Mouse (Mus musculus) limb, embryonic 12.5 days (tissue): ENCODE data around the gene Gm49673. TPM values are rescaled to one million over a fixed set of nuclear protein-coding genes. Genes with fewer than 3 reads are reported as not detected.
A peak's percentile ranks its signal among the peaks of the same experiment; 100 is the strongest.
"Not testable (repeated sequence)": the region's sequence is repeated elsewhere in the genome, so short reads cannot be mapped to it uniquely, and the experiment has no call there.

Source experiments
- ATAC-seq: fragments of 200-750 bp; cut with Nextera tagmentation; 2 replicates; pipeline ENCODE4 v1.8.0; 2017; ENCODE audit warnings: low read depth, moderate TSS enrichment; ENCODE audit not compliant: insufficient number of reproducible peaks, insufficient read depth, low FRiP score, low TSS enrichment
- H3K27ac ChIP-seq: fragments of 300-500 bp; sonication (generic); 2 replicates; pipeline ENCODE4 v1.5.1; 2016; ENCODE audit warnings: mild to moderate bottlenecking, moderate library complexity
- H3K27me3 ChIP-seq: fragments of 300-500 bp; sonication (generic); 2 replicates; pipeline ENCODE4 v1.6.1; 2016; ENCODE audit warnings: mild to moderate bottlenecking, moderate library complexity
- H3K36me3 ChIP-seq: fragments of 300-500 bp; sonication (generic); 2 replicates; pipeline ENCODE4 v1.6.1; 2016; ENCODE audit warnings: mild to moderate bottlenecking, moderate library complexity
- H3K4me1 ChIP-seq: fragments of 300-500 bp; sonication (generic); replicated peaks from 2 replicates; pipeline ENCODE4 v1.6.1; 2016
- H3K4me2 ChIP-seq: fragments of 300-500 bp; sonication (generic); 2 replicates; pipeline ENCODE4 v1.6.1; 2016; ENCODE audit warnings: mild to moderate bottlenecking, moderate library complexity
- H3K4me3 ChIP-seq: fragments of 300-500 bp; sonication (generic); replicated peaks from 2 replicates; pipeline ENCODE4 v1.5.1; 2016; ENCODE audit warnings: mild to moderate bottlenecking
- H3K9ac ChIP-seq: fragments of 300-500 bp; sonication (generic); replicated peaks from 2 replicates; pipeline ENCODE4 v1.6.1; 2016; ENCODE audit warnings: mild to moderate bottlenecking, moderate library complexity
- H3K9me3 ChIP-seq: fragments of 300-500 bp; sonication (generic); 2 replicates; pipeline ENCODE4 v1.6.1; 2016; ENCODE audit warnings: mild to moderate bottlenecking, moderate library complexity
- WGBS: fragments of 180-500 bp; shearing (Covaris S2); methylation state at CpG from one replicate; pipeline ENCODE4 v1.1.7; 2016; 5-methylcytosine and 5-hydroxymethylcytosine counted together
- polyA plus RNA-seq: library from polyadenylated mRNA; unstranded; fragments of >200 nt; fragmentation: Nextera tagmentation; extraction: Ambion mirVana; gene quantifications from 2 replicates; pipeline ENCODE4 v1.2.1, GENCODE M21; 2016

Gm49673 gene
- polyA plus RNA-seq, 1 experiment from 2014 or later, result not detected

GRCm38 (mm10) chr17:8092537-8093526 is 54.8 kb downstream of the Gm49673 start:
- not testable (repeated sequence) for H3K9ac ChIP-seq, H3K9me3 ChIP-seq, H3K27ac ChIP-seq, H3K4me3 ChIP-seq, H3K4me1 ChIP-seq, ATAC-seq, H3K27me3 ChIP-seq, H3K4me2 ChIP-seq, H3K36me3 ChIP-seq
- WGBS, result 60% methylated on average over 4 of the region's 18 CpGs

- not testable (repeated sequence) for H3K27me3 ChIP-seq, H3K27ac ChIP-seq, ATAC-seq, H3K4me2 ChIP-seq, H3K9ac ChIP-seq, H3K36me3 ChIP-seq, H3K4me3 ChIP-seq, H3K4me1 ChIP-seq, H3K9me3 ChIP-seq
- WGBS, result 83% methylated on average over 14 of the region's 14 CpGs
These were observed 56.3 kb downstream of the Gm49673 start for GRCm38 (mm10) chr17:8091320-8091719.

GRCm38 (mm10) chr17:8069847-8070246 is 77.7 kb downstream of the Gm49673 start:
- not testable (repeated sequence) for H3K27ac ChIP-seq, H3K9me3 ChIP-seq, ATAC-seq, H3K9ac ChIP-seq, H3K4me3 ChIP-seq, H3K4me1 ChIP-seq, H3K27me3 ChIP-seq, H3K4me2 ChIP-seq, H3K36me3 ChIP-seq
- 87% methylated on average over 2 of the region's 2 CpGs for WGBS

GRCm38 (mm10) chr17:8056637-8057138 is 90.9 kb downstream of the Gm49673 start:
- not testable (repeated sequence) for H3K4me2 ChIP-seq, H3K27ac ChIP-seq, H3K9ac ChIP-seq, H3K27me3 ChIP-seq, H3K4me1 ChIP-seq, ATAC-seq, H3K4me3 ChIP-seq, H3K36me3 ChIP-seq, H3K9me3 ChIP-seq
- 83% methylated on average over 2 of the region's 3 CpGs for WGBS

GRCm38 (mm10) chr17:8055919-8056589 is 91.5 kb downstream of the Gm49673 start:
- ATAC-seq, H3K9me3 ChIP-seq, H3K27ac ChIP-seq, H3K4me3 ChIP-seq, H3K4me1 ChIP-seq, H3K4me2 ChIP-seq, H3K27me3 ChIP-seq, H3K36me3 ChIP-seq, H3K9ac ChIP-seq: not testable (repeated sequence)
- 85% methylated on average over 4 of the region's 6 CpGs for WGBS

- not testable (repeated sequence) for H3K4me3 ChIP-seq, H3K27ac ChIP-seq, H3K27me3 ChIP-seq, H3K9ac ChIP-seq, H3K9me3 ChIP-seq, H3K4me2 ChIP-seq, H3K36me3 ChIP-seq, H3K4me1 ChIP-seq
- 44% methylated on average over 3 of the region's 3 CpGs for WGBS
- ATAC-seq, result 0 out of 2 replicates have a peak, but pooled peaks have one; percentile 11
These were observed 96.3 kb downstream of the Gm49673 start for GRCm38 (mm10) chr17:8051247-8051646.

GRCm38 (mm10) chr17:8050218-8050617 is 97.4 kb downstream of the Gm49673 start:
- H3K36me3 ChIP-seq, H3K27me3 ChIP-seq, H3K4me1 ChIP-seq, ATAC-seq, H3K4me2 ChIP-seq, H3K27ac ChIP-seq, H3K4me3 ChIP-seq, H3K9ac ChIP-seq, H3K9me3 ChIP-seq: not testable (repeated sequence)
- 88% methylated on average over 5 of the region's 6 CpGs for WGBS

GRCm38 (mm10) chr17:8046178-8046577 is 101.4 kb downstream of the Gm49673 start:
- WGBS, result 4% methylated on average over 2 of the region's 5 CpGs
- not testable (repeated sequence) for H3K4me2 ChIP-seq, ATAC-seq

GRCm38 (mm10) chr17:8041197-8041596 is 106.4 kb downstream of the Gm49673 start:
- H3K27ac ChIP-seq, H3K4me2 ChIP-seq, H3K4me3 ChIP-seq, H3K4me1 ChIP-seq, H3K9me3 ChIP-seq, H3K9ac ChIP-seq, ATAC-seq, H3K36me3 ChIP-seq, H3K27me3 ChIP-seq: not testable (repeated sequence)
- no CpG with 5 or more reads among the region's 5 CpGs for WGBS

More at GRCm38 (mm10) chr17:8046178-8046577, 101.4 kb downstream of the Gm49673 start:
- not testable (repeated sequence) for H3K36me3 ChIP-seq, H3K4me3 ChIP-seq, H3K4me1 ChIP-seq, H3K9ac ChIP-seq, H3K27ac ChIP-seq, H3K9me3 ChIP-seq, H3K27me3 ChIP-seq

- H3K27ac ChIP-seq, H3K4me2 ChIP-seq, H3K9ac ChIP-seq, ATAC-seq, H3K27me3 ChIP-seq, H3K36me3 ChIP-seq, H3K4me3 ChIP-seq, H3K4me1 ChIP-seq, H3K9me3 ChIP-seq: not testable (repeated sequence)
- WGBS, result no CpG with 5 or more reads among the region's 12 CpGs
These were observed 107.5 kb downstream of the Gm49673 start for GRCm38 (mm10) chr17:8039916-8040635.

- 60% methylated on average over 4 of the region's 6 CpGs for WGBS
- not testable (repeated sequence) for H3K9me3 ChIP-seq, H3K27ac ChIP-seq, H3K4me3 ChIP-seq, H3K4me1 ChIP-seq, H3K27me3 ChIP-seq, ATAC-seq, H3K4me2 ChIP-seq, H3K9ac ChIP-seq, H3K36me3 ChIP-seq
These were observed 110.6 kb downstream of the Gm49673 start for GRCm38 (mm10) chr17:8036976-8037375.
